10 mouse cellular contexts compared by ENCODE assay signal in genomic region chr11:97627556-97628302, GRCm38 (mm10). TPM values are rescaled to one million over a fixed set of nuclear protein-coding genes. Genes with fewer than 3 reads are reported as not detected.
DNase-seq lines count a peak whose midpoint lies in the region; ATAC-seq and TF ChIP-seq lines count a peak whose summit lies in the region.
"Had no signal": no experiment of that assay in that cellular context is flagged by ENCODE, and none has a peak within 500 bp of the region (broad histone marks: within the 10 kb centered on the region; RNA-seq: fewer than 3 reads in every experiment).

No protein-coding gene starts in this region.

- ATAC-seq in hindbrain, embryonic 14.5 days (ENCODE audit: low FRiP score) = no peak
- ATAC-seq in midbrain, embryonic 14.5 days (ENCODE audit: low FRiP score, low TSS enrichment) = no peak
- ATAC-seq in cerebellum, adult (ENCODE audit: insufficient number of reproducible peaks, low FRiP score, low TSS enrichment) = no peak

- TF ChIP-seq EP300 in heart, adult 2 months (IDR thresholded peaks at IDR 0.05; ENCODE audit: insufficient read depth, low read depth, low read length) = no peak

- intact Hi-C loops in heart, adult 2 months (cut with DNase I) = no loop called here

- no peaks in the 10 kb centered on the region for H3K36me3 ChIP-seq in heart, adult 2 months (ENCODE audit: control insufficient read depth, insufficient read depth, low read length)
- no peaks in the 10 kb centered on the region for H3K36me3 ChIP-seq in hindbrain, embryonic 14.5 days (replicated peaks; ENCODE audit: control insufficient read depth, insufficient read depth)
- H3K36me3 ChIP-seq in midbrain, embryonic 14.5 days (ENCODE audit: control insufficient read depth, insufficient read depth, low read length) = no peaks in the 10 kb centered on the region

- peaks cover 18% of the 10 kb centered on the region for H3K27me3 ChIP-seq in heart, adult 2 months (ENCODE audit: control insufficient read depth, insufficient read depth, low read length)
- peaks cover 78% of the 10 kb centered on the region for H3K27me3 ChIP-seq in hindbrain, embryonic 14.5 days (ENCODE audit: control insufficient read depth, insufficient read depth, low read length)
- H3K27me3 ChIP-seq in midbrain, embryonic 14.5 days (ENCODE audit: control insufficient read depth, insufficient read depth, low read length) = peaks cover 64% of the 10 kb centered on the region

- H3K4me2 ChIP-seq in hindbrain, embryonic 14.5 days (replicated peaks) = peak overlapping the region; percentile 79
- peak overlapping the region; percentile 83 for H3K4me2 ChIP-seq in midbrain, embryonic 14.5 days (ENCODE audit: low read length)

- no peak for TF ChIP-seq CTCF in heart, adult 2 months (IDR thresholded peaks at IDR 0.05)

- 0 out of 2 replicates have a peak overlapping the region, but pooled peaks have one; percentile 5 for H3K9ac ChIP-seq in heart, adult 2 months (ENCODE audit: low read depth, low read length)
- no peak overlapping the region for H3K9ac ChIP-seq in hindbrain, embryonic 14.5 days
- H3K9ac ChIP-seq in midbrain, embryonic 14.5 days (replicated peaks; ENCODE audit: low read length) = no peak overlapping the region; the same call in 1 of the 2 replicates

- H3K27ac ChIP-seq in heart, adult 2 months = no peak overlapping the region
- no peak overlapping the region for H3K27ac ChIP-seq in hindbrain, embryonic 14.5 days
- no peak overlapping the region for H3K27ac ChIP-seq in midbrain, embryonic 14.5 days (replicated peaks; ENCODE audit: low read depth, low read length)

- H3K4me3 ChIP-seq in heart, adult 2 months = no peak overlapping the region
- H3K4me3 ChIP-seq in hindbrain, embryonic 14.5 days (replicated peaks; ENCODE audit: low read length) = peak overlapping the region; percentile 59
- H3K4me3 ChIP-seq in midbrain, embryonic 14.5 days (replicated peaks; ENCODE audit: low read depth, low read length) = peak overlapping the region; percentile 65

- no peaks in the 10 kb centered on the region for H3K9me3 ChIP-seq in hindbrain, embryonic 14.5 days (ENCODE audit: control insufficient read depth, low read length)
- H3K9me3 ChIP-seq in midbrain, embryonic 14.5 days (ENCODE audit: control insufficient read depth, low read length) = no peaks in the 10 kb centered on the region

- no peaks in the 10 kb centered on the region for H3K79me2 ChIP-seq in heart, adult 2 months (replicated peaks; ENCODE audit: control insufficient read depth, insufficient read depth, low read length)

- DNase-seq in heart, adult 2 months = no peak
- no peak for DNase-seq in heart, adult 8-10 months (ENCODE audit: low spot score)
- DNase-seq in embryo, embryonic 11 days = peak; percentile 21
- no peak for DNase-seq in hindbrain, embryonic 14.5 days (ENCODE audit: low spot score)
- peak; percentile 21 for DNase-seq in midbrain, embryonic 14.5 days
- DNase-seq in adrenal gland, postnatal 14 days = no peak
- DNase-seq in spleen, adult 12 weeks (ENCODE audit: low spot score) = no peak
- DNase-seq: right cerebral cortex, postnatal 4 days had no signal

- 18% methylated on average over 30 of the region's 30 CpGs for WGBS in heart, adult 2 months
- under 1% methylated on average over 30 of the region's 30 CpGs for WGBS in hindbrain, embryonic 14.5 days
- WGBS in midbrain, embryonic 14.5 days = 2% methylated on average over 30 of the region's 30 CpGs

- H3K4me1 ChIP-seq in heart, adult 2 months (ENCODE audit: control insufficient read depth, insufficient read depth, low read length) = no peaks in the 10 kb centered on the region
- H3K4me1 ChIP-seq in hindbrain, embryonic 14.5 days (replicated peaks; ENCODE audit: control insufficient read depth, insufficient read depth, low read length) = peaks cover 5% of the 10 kb centered on the region
- H3K4me1 ChIP-seq in midbrain, embryonic 14.5 days (ENCODE audit: control insufficient read depth, insufficient read depth, low read length) = peaks cover 12% of the 10 kb centered on the region; the same call in 1 of the 2 replicates

- TF ChIP-seq POLR2A in heart, adult 2 months (IDR thresholded peaks at IDR 0.05; ENCODE audit: insufficient read depth, low read depth, low read length) = no peak

RNA-seq across cellular contexts. Expression of gene Epop, which starts 1.8 kb away (rescaled TPM):
- 1 to 10 TPM; 1.4 to 2.6 TPM for total RNA-seq in heart, adult 2 months (2021)
- polyA plus RNA-seq in heart, adult 2 months (2012; rRNA removed) = 0.44 and 0.61 TPM in 2 replicates
- total RNA-seq in heart, adult 8-10 months (2022) = 1 to 10 TPM in 3 of 4 experiments, under 1 TPM in 1; 0.92 to 1.7 (median 1.2) TPM
- 1.8 and 2.6 TPM in 2 replicates for polyA plus RNA-seq in hindbrain, embryonic 14.5 days (2014; fragmentation: Nextera tagmentation; extraction: Ambion mirVana)
- polyA plus RNA-seq in midbrain, embryonic 14.5 days (2014; fragmentation: Nextera tagmentation; extraction: Ambion mirVana) = 1.9 and 2.8 TPM in 2 replicates
- 6.3 and 6.4 TPM in 2 replicates for total RNA-seq in adrenal gland, postnatal 14 days (2021)

RNA-seq across cellular contexts. Expression of gene Mllt6, which starts 35.5 kb away (rescaled TPM):
- total RNA-seq in heart, adult 2 months (2021) = 10 to 100 TPM; 67.1 to 72.5 TPM
- polyA plus RNA-seq in heart, adult 2 months (2012; rRNA removed) = 37.9 and 46.2 TPM in 2 replicates
- 10 to 100 TPM; 68.8 to 84.0 (median 69.8) TPM for total RNA-seq in heart, adult 8-10 months (2022)
- 5.0 TPM in 2 replicates for polyA plus RNA-seq in hindbrain, embryonic 14.5 days (2014; fragmentation: Nextera tagmentation; extraction: Ambion mirVana)
- 6.2 and 9.0 TPM in 2 replicates for polyA plus RNA-seq in midbrain, embryonic 14.5 days (2014; fragmentation: Nextera tagmentation; extraction: Ambion mirVana)
- total RNA-seq in adrenal gland, postnatal 14 days (2021) = 37.0 and 45.2 TPM in 2 replicates

RNA-seq across cellular contexts. Expression of gene Srcin1, which starts 51.7 kb away (rescaled TPM):
- total RNA-seq in heart, adult 2 months (2021) = under 1 TPM; 0.13 to 0.36 TPM
- polyA plus RNA-seq in heart, adult 2 months (2012; rRNA removed) = 0.26 and 0.31 TPM in 2 replicates
- total RNA-seq in heart, adult 8-10 months (2022) = under 1 TPM; 0.06 to 0.75 (median 0.18) TPM
- polyA plus RNA-seq in hindbrain, embryonic 14.5 days (2014; fragmentation: Nextera tagmentation; extraction: Ambion mirVana) = 9.1 and 11.8 TPM in 2 replicates
- polyA plus RNA-seq in midbrain, embryonic 14.5 days (2014; fragmentation: Nextera tagmentation; extraction: Ambion mirVana) = 9.6 and 15.1 TPM in 2 replicates
- 9.2 and 10.1 TPM in 2 replicates for total RNA-seq in adrenal gland, postnatal 14 days (2021)
- polyA plus RNA-seq: liver, embryonic 16.5 days had no signal

RNA-seq across cellular contexts. Expression of gene Cisd3, which starts 57.9 kb away (rescaled TPM):
- total RNA-seq in heart, adult 2 months (2021) = 100 to 1,000 TPM; 130 to 137 TPM
- 82.7 and 106 TPM in 2 replicates for polyA plus RNA-seq in heart, adult 2 months (2012; rRNA removed)
- 100 to 1,000 TPM; 133 to 158 (median 141) TPM for total RNA-seq in heart, adult 8-10 months (2022)
- 27.7 and 34.7 TPM in 2 replicates for polyA plus RNA-seq in hindbrain, embryonic 14.5 days (2014; fragmentation: Nextera tagmentation; extraction: Ambion mirVana)
- polyA plus RNA-seq in midbrain, embryonic 14.5 days (2014; fragmentation: Nextera tagmentation; extraction: Ambion mirVana) = 17.4 and 21.8 TPM in 2 replicates
- total RNA-seq in adrenal gland, postnatal 14 days (2021) = 277 and 297 TPM in 2 replicates

Comparison
In these comparisons a context has a peak if more than half of its experiments do, and no peak if none do; other contexts are left out.
1. DNase-seq: peak in embryo, embryonic 11 days (single experiment) and midbrain, embryonic 14.5 days (single experiment); none in heart, adult 2 months (0 of 2), heart, adult 8-10 months (single experiment), hindbrain, embryonic 14.5 days (single experiment), adrenal gland, postnatal 14 days (single experiment) and spleen, adult 12 weeks (single experiment).